Mouse (Mus musculus) adipocyte (in vitro differentiated cells): ENCODE measurements around the gene Sipa1l2.
"Not testable (repeated sequence)": the region's sequence is repeated elsewhere in the genome, so short reads cannot be mapped to it uniquely, and the experiment has no call there.

Experiments used
- DNase-seq: peaks from one replicate; pipeline ENCODE4 v3.0.0-alpha.2; 2016; ENCODE audit warnings: low spot score

The Sipa1l2 gene

DNA sequence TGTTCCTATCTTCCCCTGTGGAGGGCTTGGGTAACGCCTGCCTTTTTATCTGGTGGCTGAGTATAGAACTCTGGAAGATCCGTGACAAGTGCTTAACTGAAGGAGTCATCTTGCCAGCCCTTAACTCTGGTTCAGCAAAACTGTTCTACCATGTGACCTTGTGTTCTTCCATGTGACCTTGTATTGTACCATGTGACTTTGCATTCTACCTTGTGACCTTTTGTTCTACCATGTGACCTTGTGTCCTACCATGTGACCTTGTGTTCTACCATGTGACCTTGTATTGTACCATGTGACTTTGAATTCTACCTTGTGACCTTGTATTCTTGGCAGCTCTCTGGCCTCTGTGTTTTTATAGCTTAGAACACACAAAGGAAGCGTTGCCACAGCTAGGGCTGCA, 168.3 kb downstream of the Sipa1l2 start:
- no peak for DNase-seq

DNA sequence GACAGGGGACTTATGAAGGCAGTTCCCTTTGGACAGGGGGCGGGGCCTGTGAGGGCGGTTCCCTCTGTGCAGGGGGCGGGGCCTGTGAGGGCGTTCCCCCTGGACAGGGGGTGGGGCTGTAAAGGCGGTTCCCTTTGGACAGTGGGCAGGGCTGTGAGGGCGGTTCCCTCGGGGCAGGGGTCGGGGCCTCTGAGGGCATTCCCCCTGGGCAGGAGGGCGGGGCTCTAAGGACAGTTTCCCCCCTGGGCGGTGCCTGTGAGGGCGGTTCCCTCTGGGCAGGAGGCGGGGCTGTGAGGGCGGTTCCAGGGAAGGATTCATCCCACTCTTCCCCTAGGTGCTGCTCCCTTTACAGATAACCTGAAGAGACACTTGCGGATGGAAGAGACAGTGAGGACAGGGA, 171.6 kb downstream of the Sipa1l2 start:
- DNase-seq, result no peak

DNA sequence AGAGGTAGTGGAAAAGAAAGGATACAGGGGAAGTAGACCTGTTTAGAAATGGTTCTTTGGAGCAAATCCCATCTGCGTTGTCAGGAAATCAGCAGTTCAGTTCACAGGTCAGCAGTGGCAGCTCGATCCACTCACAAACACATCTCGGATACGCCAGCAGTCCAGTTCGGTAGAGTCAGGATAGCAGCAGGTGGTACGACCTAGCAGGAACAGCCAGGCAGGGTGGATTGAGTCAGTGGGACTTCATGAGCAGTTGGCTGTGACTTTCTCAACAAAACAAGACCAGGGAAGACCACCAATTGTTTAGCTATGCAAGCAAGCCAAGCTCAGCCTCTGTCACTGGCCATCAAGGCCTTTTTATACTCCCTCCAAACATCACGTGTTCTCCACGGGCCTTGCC, 173.9 kb downstream of the Sipa1l2 start:
- DNase-seq, result not testable (repeated sequence)

- DNase-seq, result no peak
Measured at GRCm38 (mm10) chr8:125395032-125395431, 174.6 kb downstream of the Sipa1l2 start.

DNA sequence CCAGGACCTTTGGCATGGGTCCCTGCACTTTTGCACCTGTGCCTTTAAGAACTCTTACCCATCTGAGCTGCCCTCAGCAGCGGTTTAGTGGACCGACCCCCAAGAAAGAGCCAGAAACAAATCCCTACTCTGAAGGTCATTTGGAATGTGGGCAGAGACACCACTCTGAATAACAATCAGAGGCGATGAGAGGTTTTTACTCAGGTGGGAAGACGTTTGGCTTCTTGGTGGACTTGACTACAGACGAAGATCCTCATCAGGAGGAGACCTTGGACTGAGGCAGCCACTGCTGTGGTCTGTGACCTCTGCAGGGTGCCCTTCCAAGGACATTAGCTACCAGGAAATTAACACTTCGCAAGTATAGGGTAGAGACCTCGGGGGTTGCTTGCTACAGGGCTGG, 177.9 kb downstream of the Sipa1l2 start:
- no peak for DNase-seq

- no peak for DNase-seq
Measured at GRCm38 (mm10) chr8:125391271-125391670, 178.3 kb downstream of the Sipa1l2 start.

DNA sequence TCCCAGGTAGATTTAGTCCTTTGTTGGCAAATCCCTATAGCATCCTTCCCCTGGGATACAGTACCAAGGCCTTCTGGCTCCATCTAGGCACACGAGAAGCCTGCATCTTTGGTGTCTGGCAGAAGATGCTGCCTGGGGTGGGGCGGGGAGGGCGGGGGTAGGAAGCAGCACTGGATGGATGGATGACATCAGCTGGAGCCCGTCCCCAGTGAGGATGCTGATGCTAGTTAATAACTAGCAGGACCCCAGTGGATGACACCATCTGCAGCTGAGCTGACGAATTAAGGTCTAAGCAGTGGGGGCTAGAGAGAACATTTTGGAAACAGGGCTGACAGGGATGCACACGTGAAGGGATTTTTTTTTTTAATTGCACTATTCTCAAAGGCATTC, 179.1 kb downstream of the Sipa1l2 start:
- DNase-seq, result no peak

GRCm38 (mm10) chr8:125389756-125390505, 179.7 kb downstream of the Sipa1l2 start:
- peak; percentile 88 for DNase-seq

GRCm38 (mm10) chr8:125389280-125389679, 180.3 kb downstream of the Sipa1l2 start:
- peak; percentile 92 for DNase-seq

DNA sequence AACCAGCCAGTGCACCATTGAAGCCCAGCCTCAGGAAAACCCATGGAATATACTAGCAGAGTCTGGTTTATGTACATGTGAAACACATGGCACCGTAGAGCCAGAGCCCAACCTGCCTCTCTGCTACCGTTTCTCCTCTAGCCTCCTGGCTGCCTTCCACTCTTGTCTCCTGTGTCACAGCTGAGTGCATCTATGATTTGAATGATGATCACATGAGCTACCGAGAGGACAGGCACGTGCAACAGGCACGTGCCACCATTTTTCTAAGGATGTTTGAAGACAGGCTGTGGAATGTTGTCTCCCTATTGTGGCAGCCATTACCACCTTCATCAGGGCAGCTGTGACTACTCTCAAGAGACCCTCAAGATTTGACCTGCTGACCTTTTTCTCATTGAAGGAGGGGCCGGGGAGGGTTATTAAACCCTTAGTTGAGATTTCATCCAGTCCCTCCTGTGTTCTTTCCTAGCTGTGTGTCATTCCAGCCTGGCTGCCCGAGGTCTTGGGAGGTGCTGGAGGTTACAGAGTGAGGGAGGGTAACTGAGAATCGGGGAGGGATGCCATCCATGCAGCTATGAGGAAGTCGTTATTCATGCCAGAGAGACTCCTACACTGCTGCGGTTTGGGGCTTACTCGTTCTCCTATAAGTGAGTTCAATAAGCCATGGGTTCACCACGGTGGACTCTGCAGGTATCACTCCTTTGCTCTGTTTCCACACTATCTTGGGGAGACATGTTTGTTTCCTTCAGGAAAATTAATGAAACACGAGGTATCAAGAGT, 181.0 kb downstream of the Sipa1l2 start:
- no peak for DNase-seq

- DNase-seq, result peak; percentile 99
Measured at GRCm38 (mm10) chr8:125385519-125386150, 184.0 kb downstream of the Sipa1l2 start.

GRCm38 (mm10) chr8:125384551-125385183, 184.9 kb downstream of the Sipa1l2 start:
- DNase-seq, result peak; percentile 35

DNA sequence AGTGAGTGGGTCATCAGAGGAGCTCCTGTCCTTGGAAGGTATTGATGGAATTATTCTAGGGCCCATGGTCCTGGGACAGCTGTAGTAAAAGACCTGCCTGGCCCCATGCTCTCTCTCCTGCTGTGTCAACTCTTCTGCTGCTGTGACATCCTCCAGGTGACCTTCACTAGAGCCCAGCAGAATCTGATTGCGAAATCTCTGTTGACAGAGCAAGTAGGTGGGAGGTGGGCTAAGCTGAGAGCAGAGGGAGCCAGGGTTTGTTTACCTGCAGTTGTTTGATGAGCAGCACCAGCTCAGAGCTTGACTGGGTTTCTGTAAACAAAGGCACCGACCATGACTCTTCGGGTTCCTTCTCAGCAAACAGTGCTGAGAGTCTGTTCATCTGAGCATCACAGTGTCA, 187.9 kb downstream of the Sipa1l2 start:
- no peak for DNase-seq

- no peak for DNase-seq
Measured at GRCm38 (mm10) chr8:125379939-125380338, 189.7 kb downstream of the Sipa1l2 start.

DNA sequence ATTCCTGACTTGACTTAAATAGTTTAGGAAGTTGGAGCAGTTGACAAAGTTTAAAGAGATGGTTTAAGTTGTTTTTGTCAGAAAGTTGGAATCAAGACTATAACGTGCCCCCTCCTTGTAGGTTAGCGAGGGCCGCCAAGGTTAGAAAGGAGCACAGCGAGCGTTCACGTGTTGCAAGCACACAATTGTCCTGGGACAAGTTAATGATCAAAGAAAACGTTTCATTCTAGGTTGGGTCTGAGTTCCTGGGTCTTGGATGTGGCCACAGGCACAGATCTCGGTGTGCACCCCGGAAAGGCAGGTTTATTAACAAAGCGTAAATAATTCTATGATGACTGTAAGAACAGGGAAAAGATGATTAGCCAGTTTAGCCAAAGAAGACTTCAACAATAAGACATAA, 190.5 kb downstream of the Sipa1l2 start:
- DNase-seq, result no peak

- DNase-seq, result no peak
Measured at GRCm38 (mm10) chr8:125377704-125378103, 191.9 kb downstream of the Sipa1l2 start.

GRCm38 (mm10) chr8:125376448-125376845, 193.2 kb downstream of the Sipa1l2 start:
- no peak for DNase-seq

- no peak for DNase-seq
Measured at GRCm38 (mm10) chr8:125375659-125376447, 193.8 kb downstream of the Sipa1l2 start.

GRCm38 (mm10) chr8:125372596-125372995, 197.0 kb downstream of the Sipa1l2 start:
- DNase-seq, result no peak

- DNase-seq, result peak; percentile 64
Measured at GRCm38 (mm10) chr8:125369491-125370236, 199.9 kb downstream of the Sipa1l2 start.
